Mouse (Mus musculus) midbrain, embryonic 12.5 days (tissue): ENCODE measurements at regions not wholly inside any gene's neighbourhood (a gene's known extent, or its start where the extent isn't known, plus 50 kb on each side); places are given as distances from the start of the nearest gene placed in this dataset.

Experiments used
- ATAC-seq: fragments of 200-750 bp; cut with Nextera tagmentation; 2 replicates; pipeline ENCODE4 v1.8.0; 2017; ENCODE audit warnings: low read depth, moderate TSS enrichment, moderate library complexity; ENCODE audit not compliant: low FRiP score
- H3K27ac ChIP-seq: fragments of 300-500 bp; sonication (generic); replicated peaks from 2 replicates; pipeline ENCODE4 v1.5.1; 2016; ENCODE audit warnings: mild to moderate bottlenecking
- H3K27me3 ChIP-seq: fragments of 300-500 bp; sonication (generic); 2 replicates; pipeline ENCODE4 v1.6.1; 2016; ENCODE audit warnings: mild to moderate bottlenecking
- H3K36me3 ChIP-seq: fragments of 300-500 bp; sonication (generic); 2 replicates; pipeline ENCODE4 v1.6.1; 2016
- H3K4me1 ChIP-seq: fragments of 300-500 bp; sonication (generic); 2 replicates; pipeline ENCODE4 v1.6.1; 2016
- H3K4me2 ChIP-seq: fragments of 300-500 bp; sonication (generic); replicated peaks from 2 replicates; pipeline ENCODE4 v1.6.1; 2016; ENCODE audit warnings: mild to moderate bottlenecking, moderate library complexity
- H3K4me3 ChIP-seq: fragments of 300-500 bp; sonication (generic); 2 replicates; pipeline ENCODE4 v1.5.1; 2016; ENCODE audit warnings: mild to moderate bottlenecking
- H3K9ac ChIP-seq: fragments of 300-500 bp; sonication (generic); replicated peaks from 2 replicates; pipeline ENCODE4 v1.6.1; 2016; ENCODE audit warnings: mild to moderate bottlenecking, moderate library complexity
- H3K9me3 ChIP-seq: fragments of 300-500 bp; sonication (generic); 2 replicates; pipeline ENCODE4 v1.6.1; 2016; ENCODE audit warnings: mild to moderate bottlenecking
- WGBS: fragments of 180-500 bp; shearing (Covaris S2); methylation state at CpG from one replicate; pipeline ENCODE4 v1.1.7; 2016; 5-methylcytosine and 5-hydroxymethylcytosine counted together

GRCm38 (mm10) chr13:69182478-69182877 is 183.1 kb upstream of the Adcy2 start:
- ATAC-seq, result no peak
- H3K4me2 ChIP-seq, result no peak overlapping the region
- 93% methylated on average over 3 of the region's 3 CpGs for WGBS
- no peaks in the 10 kb centered on the region for H3K27me3 ChIP-seq
- no peaks in the 10 kb centered on the region for H3K9me3 ChIP-seq
- no peak overlapping the region for H3K9ac ChIP-seq
- no peak overlapping the region for H3K27ac ChIP-seq
- H3K36me3 ChIP-seq, result no peaks in the 10 kb centered on the region
- no peaks in the 10 kb centered on the region for H3K4me1 ChIP-seq
- no peak overlapping the region for H3K4me3 ChIP-seq

- Histone ChIP-seq H3K9ac (no peak overlapping the region), H3K27ac (no peak overlapping the region), H3K4me3 (no peak overlapping the region), H3K9me3 (no peaks in the 10 kb centered on the region), H3K36me3 (no peaks in the 10 kb centered on the region), H3K4me2 (no peak overlapping the region), H3K27me3 (no peaks in the 10 kb centered on the region), H3K4me1 (no peaks in the 10 kb centered on the region)
- no peak for ATAC-seq
- WGBS, result 86% methylated on average over 3 of the region's 3 CpGs
These were observed 191.3 kb upstream of the Adcy2 start for GRCm38 (mm10) chr13:69190661-69191060.

GRCm38 (mm10) chr13:69196464-69196871 is 197.1 kb upstream of the Adcy2 start:
- 5% methylated on average over 4 of the region's 4 CpGs for WGBS

GRCm38 (mm10) chr13:69207741-69208568 is 208.6 kb upstream of the Adcy2 start:
- Histone ChIP-seq H3K4me3 (no peak overlapping the region), H3K9ac (no peak overlapping the region), H3K27me3 (no peaks in the 10 kb centered on the region), H3K27ac (no peak overlapping the region), H3K9me3 (no peaks in the 10 kb centered on the region), H3K4me2 (no peak overlapping the region), H3K36me3 (no peaks in the 10 kb centered on the region), H3K4me1 (no peaks in the 10 kb centered on the region)
- 79% methylated on average over 10 of the region's 10 CpGs for WGBS
- ATAC-seq, result no peak

More at GRCm38 (mm10) chr13:69196464-69196871, 197.1 kb upstream of the Adcy2 start:
- Histone ChIP-seq H3K36me3 (no peaks in the 10 kb centered on the region), H3K27me3 (no peaks in the 10 kb centered on the region), H3K4me1 (peaks cover 4% of the 10 kb centered on the region), H3K9ac (no peak overlapping the region), H3K4me2 (no peak overlapping the region), H3K9me3 (no peaks in the 10 kb centered on the region), H3K27ac (no peak overlapping the region), H3K4me3 (no peak overlapping the region)
- ATAC-seq, result no peak

GRCm38 (mm10) chr13:69208569-69208881 is 209.2 kb upstream of the Adcy2 start:
- no peaks in the 10 kb centered on the region for H3K27me3 ChIP-seq
- H3K4me1 ChIP-seq, result no peaks in the 10 kb centered on the region
- H3K9ac ChIP-seq, result no peak overlapping the region
- H3K4me2 ChIP-seq, result no peak overlapping the region
- ATAC-seq, result no peak
- H3K36me3 ChIP-seq, result no peaks in the 10 kb centered on the region
- H3K9me3 ChIP-seq, result no peaks in the 10 kb centered on the region
- 92% methylated on average over 4 of the region's 4 CpGs for WGBS
- H3K4me3 ChIP-seq, result no peak overlapping the region
- no peak overlapping the region for H3K27ac ChIP-seq

GRCm38 (mm10) chr13:69216579-69216978 is 217.2 kb upstream of the Adcy2 start:
- H3K4me2 ChIP-seq, result no peak overlapping the region
- H3K4me1 ChIP-seq, result no peaks in the 10 kb centered on the region
- WGBS, result 82% methylated on average over 3 of the region's 3 CpGs
- no peaks in the 10 kb centered on the region for H3K27me3 ChIP-seq
- no peak overlapping the region for H3K4me3 ChIP-seq
- H3K36me3 ChIP-seq, result no peaks in the 10 kb centered on the region
- no peak for ATAC-seq
- H3K9me3 ChIP-seq, result no peaks in the 10 kb centered on the region
- H3K9ac ChIP-seq, result no peak overlapping the region
- H3K27ac ChIP-seq, result no peak overlapping the region

- no peaks in the 10 kb centered on the region for H3K36me3 ChIP-seq
- no peak overlapping the region for H3K4me2 ChIP-seq
- no peak overlapping the region for H3K9ac ChIP-seq
- ATAC-seq, result no peak
- WGBS, result 46% methylated on average over 1 of the region's 1 CpGs
- H3K4me3 ChIP-seq, result no peak overlapping the region
- no peak overlapping the region for H3K27ac ChIP-seq
- no peaks in the 10 kb centered on the region for H3K9me3 ChIP-seq
- H3K27me3 ChIP-seq, result no peaks in the 10 kb centered on the region
- no peaks in the 10 kb centered on the region for H3K4me1 ChIP-seq
These were observed 221.1 kb upstream of the Adcy2 start for GRCm38 (mm10) chr13:69220425-69220824.

GRCm38 (mm10) chr13:69226538-69226937 is 227.2 kb upstream of the Adcy2 start:
- no peak for ATAC-seq
- H3K27me3 ChIP-seq, result no peaks in the 10 kb centered on the region
- H3K4me1 ChIP-seq, result no peaks in the 10 kb centered on the region
- no peak overlapping the region for H3K9ac ChIP-seq
- H3K4me2 ChIP-seq, result no peak overlapping the region
- no peaks in the 10 kb centered on the region for H3K36me3 ChIP-seq
- H3K4me3 ChIP-seq, result no peak overlapping the region
- H3K9me3 ChIP-seq, result no peaks in the 10 kb centered on the region
- 81% methylated on average over 5 of the region's 5 CpGs for WGBS
- no peak overlapping the region for H3K27ac ChIP-seq

- Histone ChIP-seq H3K27ac (no peak overlapping the region), H3K4me3 (no peak overlapping the region), H3K9ac (no peak overlapping the region), H3K4me2 (no peak overlapping the region), H3K9me3 (no peaks in the 10 kb centered on the region), H3K27me3 (no peaks in the 10 kb centered on the region), H3K36me3 (no peaks in the 10 kb centered on the region), H3K4me1 (no peaks in the 10 kb centered on the region)
- 93% methylated on average over 10 of the region's 10 CpGs for WGBS
- ATAC-seq, result no peak
These were observed 231.1 kb upstream of the Adcy2 start for GRCm38 (mm10) chr13:69230361-69230943.

- H3K4me1 ChIP-seq, result no peaks in the 10 kb centered on the region
- no peaks in the 10 kb centered on the region for H3K27me3 ChIP-seq
- H3K4me3 ChIP-seq, result no peak overlapping the region
- no peak overlapping the region for H3K9ac ChIP-seq
- no peak overlapping the region for H3K27ac ChIP-seq
- H3K36me3 ChIP-seq, result no peaks in the 10 kb centered on the region
- H3K4me2 ChIP-seq, result no peak overlapping the region
- no peaks in the 10 kb centered on the region for H3K9me3 ChIP-seq
- WGBS, result 91% methylated on average over 5 of the region's 5 CpGs
- no peak for ATAC-seq
These were observed 237.0 kb upstream of the Adcy2 start for GRCm38 (mm10) chr13:69236386-69236785.

- ATAC-seq, result no peak
- Histone ChIP-seq H3K36me3 (no peaks in the 10 kb centered on the region), H3K4me3 (no peak overlapping the region), H3K4me2 (no peak overlapping the region), H3K9me3 (no peaks in the 10 kb centered on the region), H3K27me3 (no peaks in the 10 kb centered on the region), H3K9ac (no peak overlapping the region), H3K4me1 (no peaks in the 10 kb centered on the region), H3K27ac (no peak overlapping the region)
- 89% methylated on average over 3 of the region's 3 CpGs for WGBS
These were observed 238.6 kb upstream of the Adcy2 start for GRCm38 (mm10) chr13:69237918-69238317.

- Histone ChIP-seq H3K36me3 (no peaks in the 10 kb centered on the region), H3K4me3 (no peak overlapping the region), H3K27ac (no peak overlapping the region), H3K27me3 (no peaks in the 10 kb centered on the region), H3K4me1 (no peaks in the 10 kb centered on the region), H3K4me2 (no peak overlapping the region), H3K9me3 (no peaks in the 10 kb centered on the region), H3K9ac (no peak overlapping the region)
- WGBS, result 78% methylated on average over 2 of the region's 2 CpGs
- no peak for ATAC-seq
These were observed 240.0 kb upstream of the Adcy2 start for GRCm38 (mm10) chr13:69239261-69239915.
